Mouse (Mus musculus) midbrain, embryonic 14.5 days (tissue): ENCODE results near the gene 1700024P04Rik. TPM values are rescaled to one million over a fixed set of nuclear protein-coding genes. Genes with fewer than 3 reads are reported as not detected.
"Not testable (repeated sequence)": the region's sequence is repeated elsewhere in the genome, so short reads cannot be mapped to it uniquely, and the experiment has no call there.

ENCODE experiments used
- ATAC-seq: fragments of 200-750 bp; cut with Nextera tagmentation; 2 replicates; pipeline ENCODE4 v1.8.0; 2017; ENCODE audit warnings: moderate number of reproducible peaks, moderate library complexity; ENCODE audit not compliant: low FRiP score, low TSS enrichment
- DNase-seq: peaks from one replicate; pipeline ENCODE4 v3.0.0-alpha.2; 2015
- H3K27ac ChIP-seq: fragments of 300-500 bp; sonication (generic); replicated peaks from 2 replicates; pipeline ENCODE4 v1.5.1; 2014; ENCODE audit warnings: mild to moderate bottlenecking, low read depth, low read length, moderate library complexity
- H3K27me3 ChIP-seq: fragments of 300-500 bp; sonication (generic); 2 replicates; pipeline ENCODE4 v1.6.1; 2014; ENCODE audit warnings: low read length, control low read depth, mixed read lengths; ENCODE audit not compliant: control insufficient read depth, insufficient read depth
- H3K36me3 ChIP-seq: fragments of 300-500 bp; sonication (generic); 2 replicates; pipeline ENCODE4 v1.6.1; 2014; ENCODE audit warnings: low read length, control low read depth; ENCODE audit not compliant: control insufficient read depth, insufficient read depth
- H3K4me1 ChIP-seq: fragments of 300-500 bp; sonication (generic); 2 replicates; pipeline ENCODE4 v1.6.1; 2014; ENCODE audit warnings: mild to moderate bottlenecking, antibody characterized with exemption, low read length, control low read depth; ENCODE audit not compliant: control insufficient read depth, insufficient read depth
- H3K4me2 ChIP-seq: fragments of 300-500 bp; sonication (generic); 2 replicates; pipeline ENCODE4 v1.6.1; 2014; ENCODE audit warnings: mild to moderate bottlenecking, low read length, moderate library complexity
- H3K4me3 ChIP-seq: fragments of 300-500 bp; sonication (generic); replicated peaks from 2 replicates; pipeline ENCODE4 v1.5.1; 2014; ENCODE audit warnings: low read depth, low read length
- H3K9ac ChIP-seq: fragments of 300-500 bp; sonication (generic); replicated peaks from 2 replicates; pipeline ENCODE4 v1.6.1; 2014; ENCODE audit warnings: mild to moderate bottlenecking, low read length, moderate library complexity
- H3K9me3 ChIP-seq: fragments of 300-500 bp; sonication (generic); 2 replicates; pipeline ENCODE4 v1.6.1; 2016; ENCODE audit warnings: low read length, control low read depth, mixed read lengths; ENCODE audit not compliant: control insufficient read depth
- WGBS: fragments of 180-500 bp; shearing (Covaris S2); extraction: QIAGEN DNeasy Blood & Tissue Kit; methylation state at CpG from one replicate; pipeline ENCODE4 v1.1.7; 2014; 5-methylcytosine and 5-hydroxymethylcytosine counted together
- polyA plus RNA-seq: library from polyadenylated mRNA; unstranded; fragments of >200 nt; fragmentation: Nextera tagmentation; extraction: Ambion mirVana; gene quantifications from 2 replicates; pipeline ENCODE4 v1.2.1, GENCODE M21; 2014

The 1700024P04Rik gene
- polyA plus RNA-seq, 1 experiment from 2014 or later: not detected

GRCm38 (mm10) chr13:98976022-98976421, 8.3 kb downstream of the 1700024P04Rik start:
- WGBS: 61% methylated on average over 3 of the region's 3 CpGs
- DNase-seq, H3K4me3 ChIP-seq, H3K27me3 ChIP-seq, H3K4me2 ChIP-seq, H3K9ac ChIP-seq, H3K4me1 ChIP-seq, H3K27ac ChIP-seq, ATAC-seq, H3K36me3 ChIP-seq, H3K9me3 ChIP-seq: not testable (repeated sequence)

GRCm38 (mm10) chr13:98972090-98972489, 12.3 kb downstream of the 1700024P04Rik start:
- 90% methylated on average over 3 of the region's 3 CpGs for WGBS
- Histone ChIP-seq H3K4me3 (no peak overlapping the region), H3K27me3 (no peaks in the 10 kb centered on the region), H3K4me2 (no peak overlapping the region), H3K27ac (no peak overlapping the region), H3K36me3 (no peaks in the 10 kb centered on the region), H3K9ac (no peak overlapping the region), H3K9me3 (no peaks in the 10 kb centered on the region), H3K4me1 (no peaks in the 10 kb centered on the region)
- DNase-seq (no peak), ATAC-seq (no peak)

GRCm38 (mm10) chr13:98971641-98972040, 12.7 kb downstream of the 1700024P04Rik start:
- no peak overlapping the region for H3K9ac ChIP-seq
- no peak overlapping the region for H3K27ac ChIP-seq
- no peak overlapping the region for H3K4me2 ChIP-seq
- H3K36me3 ChIP-seq: no peaks in the 10 kb centered on the region
- no peaks in the 10 kb centered on the region for H3K27me3 ChIP-seq
- WGBS: 86% methylated on average over 5 of the region's 5 CpGs
- ATAC-seq: no peak
- no peak for DNase-seq
- no peaks in the 10 kb centered on the region for H3K4me1 ChIP-seq
- no peaks in the 10 kb centered on the region for H3K9me3 ChIP-seq
- no peak overlapping the region for H3K4me3 ChIP-seq

- WGBS: 86% methylated on average over 4 of the region's 4 CpGs
- no peak overlapping the region for H3K4me2 ChIP-seq
- H3K9ac ChIP-seq: no peak overlapping the region
- no peak overlapping the region for H3K4me3 ChIP-seq
- no peak for ATAC-seq
- H3K4me1 ChIP-seq: no peaks in the 10 kb centered on the region
- H3K36me3 ChIP-seq: no peaks in the 10 kb centered on the region
- H3K9me3 ChIP-seq: no peaks in the 10 kb centered on the region
- no peaks in the 10 kb centered on the region for H3K27me3 ChIP-seq
- H3K27ac ChIP-seq: no peak overlapping the region
- no peak for DNase-seq
Measured at GRCm38 (mm10) chr13:98968517-98968916, 15.8 kb downstream of the 1700024P04Rik start.

GRCm38 (mm10) chr13:98967942-98968341, 16.4 kb downstream of the 1700024P04Rik start:
- 91% methylated on average over 6 of the region's 6 CpGs for WGBS
- ATAC-seq: no peak
- no peak overlapping the region for H3K4me2 ChIP-seq
- H3K4me3 ChIP-seq: no peak overlapping the region
- H3K9ac ChIP-seq: no peak overlapping the region
- no peaks in the 10 kb centered on the region for H3K27me3 ChIP-seq
- no peaks in the 10 kb centered on the region for H3K9me3 ChIP-seq
- H3K27ac ChIP-seq: no peak overlapping the region
- DNase-seq: no peak
- H3K4me1 ChIP-seq: no peaks in the 10 kb centered on the region
- H3K36me3 ChIP-seq: no peaks in the 10 kb centered on the region

GRCm38 (mm10) chr13:98966583-98966982, 17.8 kb downstream of the 1700024P04Rik start:
- ATAC-seq (no peak), DNase-seq (no peak)

GRCm38 (mm10) chr13:98963612-98964011, 20.8 kb downstream of the 1700024P04Rik start:
- H3K4me3 ChIP-seq: no peak overlapping the region
- H3K9me3 ChIP-seq: no peaks in the 10 kb centered on the region
- no peak overlapping the region for H3K9ac ChIP-seq
- whole genome bisulfite sequencing: 100% methylated on average over 1 of the region's 1 CpGs
- no peaks in the 10 kb centered on the region for H3K27me3 ChIP-seq
- H3K36me3 ChIP-seq: no peaks in the 10 kb centered on the region
- no peak overlapping the region for H3K4me2 ChIP-seq
- DNase-seq (no peak), ATAC-seq (no peak)
- H3K27ac ChIP-seq: no peak overlapping the region
- no peaks in the 10 kb centered on the region for H3K4me1 ChIP-seq

More at GRCm38 (mm10) chr13:98966583-98966982, 17.8 kb downstream of the 1700024P04Rik start:
- H3K9ac ChIP-seq: no peak overlapping the region
- H3K27me3 ChIP-seq: no peaks in the 10 kb centered on the region
- no peak overlapping the region for H3K4me3 ChIP-seq
- H3K4me2 ChIP-seq: no peak overlapping the region
- H3K27ac ChIP-seq: no peak overlapping the region
- H3K36me3 ChIP-seq: no peaks in the 10 kb centered on the region
- no peaks in the 10 kb centered on the region for H3K9me3 ChIP-seq
- WGBS: 86% methylated on average over 5 of the region's 5 CpGs
- no peaks in the 10 kb centered on the region for H3K4me1 ChIP-seq

GRCm38 (mm10) chr13:98958177-98958576, 26.2 kb downstream of the 1700024P04Rik start:
- DNase-seq: peak; percentile 63
- Histone ChIP-seq H3K4me3 (no peak overlapping the region), H3K9ac (no peak overlapping the region), H3K27me3 (no peaks in the 10 kb centered on the region), H3K9me3 (no peaks in the 10 kb centered on the region), H3K4me1 (peaks cover 12% of the 10 kb centered on the region), H3K4me2 (no peak overlapping the region), H3K27ac (no peak overlapping the region), H3K36me3 (no peaks in the 10 kb centered on the region)
- 19% methylated on average over 2 of the region's 2 CpGs for WGBS
- ATAC-seq: no peak

- DNase-seq: no peak
- Histone ChIP-seq H3K9ac (no peak overlapping the region), H3K27me3 (no peaks in the 10 kb centered on the region), H3K9me3 (no peaks in the 10 kb centered on the region), H3K4me3 (no peak overlapping the region), H3K4me2 (no peak overlapping the region), H3K36me3 (no peaks in the 10 kb centered on the region), H3K4me1 (peaks cover 12% of the 10 kb centered on the region), H3K27ac (no peak overlapping the region)
- 89% methylated on average over 2 of the region's 2 CpGs for WGBS
- ATAC-seq: no peak
Measured at GRCm38 (mm10) chr13:98956209-98956608, 28.2 kb downstream of the 1700024P04Rik start.
